Mouse (Mus musculus) urinary bladder, postnatal 14 days (tissue): ENCODE data around the gene Nlrp6.
A peak's percentile ranks its signal among the peaks of the same experiment; 100 is the strongest.

Source experiments
- DNase-seq: peaks from one replicate; pipeline ENCODE4 v3.0.0; 2021; ENCODE audit warnings: low spot score

The Nlrp6 gene

DNA sequence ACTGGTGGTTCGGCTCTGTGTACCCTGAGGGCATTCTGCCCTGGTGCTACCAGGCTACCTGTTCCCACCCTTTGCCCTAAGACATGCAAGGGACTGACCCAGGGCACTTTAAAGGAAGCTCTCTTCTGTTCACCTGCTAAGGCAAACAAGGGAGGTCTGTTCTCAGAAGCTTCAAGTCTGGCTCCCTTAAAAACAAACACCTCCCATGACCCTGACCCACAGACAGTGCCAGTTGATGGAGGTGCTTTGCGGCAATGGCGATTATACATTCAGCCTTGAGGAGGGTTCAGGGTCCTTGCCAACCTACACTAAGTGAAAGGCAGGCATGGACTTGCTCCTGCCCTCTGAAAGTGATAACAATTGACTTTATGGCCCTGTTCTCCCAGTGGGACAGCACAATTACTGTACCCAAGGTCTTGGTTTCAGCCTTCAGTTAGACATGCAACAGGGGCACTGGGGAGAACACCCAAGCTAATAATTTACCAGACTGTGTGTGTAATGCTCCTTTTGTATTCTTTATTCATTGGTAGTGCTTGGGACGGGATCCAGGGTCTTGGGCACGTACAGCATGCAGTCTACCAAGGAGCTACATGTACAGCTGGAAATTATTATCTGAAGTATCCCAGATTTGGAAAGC lies 7.7 kb upstream of the Nlrp6 start:
- no peak for DNase-seq

DNA sequence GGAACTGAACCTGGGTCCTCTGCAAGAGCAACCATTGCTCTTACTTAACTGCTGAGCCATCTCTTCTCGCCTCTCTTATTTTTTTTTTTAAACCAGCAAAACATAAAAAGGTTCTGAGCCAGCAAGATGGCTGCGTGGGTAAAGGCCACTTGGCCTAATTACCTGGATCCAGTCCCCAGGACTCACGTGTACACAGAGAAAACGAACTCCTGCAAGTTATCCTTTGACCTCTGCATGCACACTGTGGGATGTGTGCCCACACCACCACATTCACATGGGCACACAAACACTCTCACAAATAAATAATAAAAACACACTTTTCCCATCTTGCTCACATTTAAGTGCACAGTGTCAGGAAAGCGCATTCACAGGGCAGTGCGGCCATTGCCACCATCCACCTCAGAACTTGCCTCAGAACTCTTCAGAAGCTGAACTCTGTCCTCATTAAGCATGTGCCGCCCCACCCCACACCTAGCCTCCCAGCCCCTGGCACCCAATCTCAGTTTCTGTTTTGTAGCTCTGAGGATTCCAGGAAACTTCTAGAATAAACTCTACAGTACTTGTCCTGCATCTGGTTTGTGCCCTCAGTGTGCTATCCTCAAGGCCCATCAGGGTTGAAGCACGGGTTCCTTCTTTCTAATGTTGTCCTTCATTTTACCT lies 6.5 kb upstream of the Nlrp6 start:
- DNase-seq = no peak

DNA sequence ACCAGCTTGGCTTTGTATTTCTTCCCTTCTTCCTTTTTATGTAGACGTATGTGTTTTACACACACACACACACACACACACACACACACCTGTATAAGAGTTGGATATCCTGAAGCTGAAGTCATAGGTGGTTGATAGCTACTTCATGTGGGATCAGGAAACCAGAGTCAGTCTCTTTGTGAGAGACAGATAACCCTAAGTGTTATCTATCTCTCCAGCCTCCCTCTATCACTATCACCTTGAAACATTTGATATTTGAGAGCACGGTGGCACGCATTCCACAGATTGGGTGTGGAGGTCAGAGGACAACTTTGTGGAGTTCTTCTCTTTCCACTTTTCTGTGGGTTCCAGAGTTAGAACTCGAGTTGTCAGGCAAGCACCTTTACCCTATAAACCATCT lies 791 bp upstream of the Nlrp6 start:
- DNase-seq = no peak

DNA sequence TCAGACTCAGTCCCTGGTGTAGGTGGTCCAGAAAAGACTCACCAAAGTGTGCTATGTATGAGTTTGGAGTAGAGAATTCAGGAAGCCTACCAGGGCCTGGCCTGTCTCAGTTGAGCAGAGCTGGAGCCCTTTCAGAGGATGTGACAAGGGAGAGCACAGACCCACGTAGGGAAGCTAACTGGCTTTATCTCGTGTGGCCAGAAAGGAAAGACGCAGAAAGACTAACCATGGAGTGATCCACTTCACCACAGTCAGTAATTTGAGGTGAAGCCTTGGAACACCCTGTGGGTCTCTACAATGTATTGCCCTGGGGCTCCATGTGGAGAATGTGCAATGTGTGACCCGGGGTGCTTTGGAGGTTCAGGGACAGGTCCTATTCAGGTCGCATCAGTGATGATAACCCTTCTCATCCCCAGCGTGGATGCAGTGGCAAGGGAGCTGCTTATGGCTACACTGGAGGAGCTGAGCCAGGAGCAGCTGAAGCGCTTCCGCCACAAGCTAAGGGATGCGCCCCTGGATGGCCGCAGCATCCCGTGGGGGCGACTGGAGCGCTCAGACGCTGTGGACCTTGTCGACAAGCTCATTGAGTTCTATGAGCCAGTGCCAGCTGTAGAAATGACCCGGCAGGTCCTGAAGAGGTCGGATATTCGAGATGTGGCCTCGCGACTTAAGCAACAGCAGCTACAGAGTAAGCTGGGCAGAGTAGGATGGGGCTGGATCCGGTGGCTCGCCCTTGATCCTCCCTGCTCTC lies 698 bp downstream of the Nlrp6 start:
- DNase-seq = no peak

DNA sequence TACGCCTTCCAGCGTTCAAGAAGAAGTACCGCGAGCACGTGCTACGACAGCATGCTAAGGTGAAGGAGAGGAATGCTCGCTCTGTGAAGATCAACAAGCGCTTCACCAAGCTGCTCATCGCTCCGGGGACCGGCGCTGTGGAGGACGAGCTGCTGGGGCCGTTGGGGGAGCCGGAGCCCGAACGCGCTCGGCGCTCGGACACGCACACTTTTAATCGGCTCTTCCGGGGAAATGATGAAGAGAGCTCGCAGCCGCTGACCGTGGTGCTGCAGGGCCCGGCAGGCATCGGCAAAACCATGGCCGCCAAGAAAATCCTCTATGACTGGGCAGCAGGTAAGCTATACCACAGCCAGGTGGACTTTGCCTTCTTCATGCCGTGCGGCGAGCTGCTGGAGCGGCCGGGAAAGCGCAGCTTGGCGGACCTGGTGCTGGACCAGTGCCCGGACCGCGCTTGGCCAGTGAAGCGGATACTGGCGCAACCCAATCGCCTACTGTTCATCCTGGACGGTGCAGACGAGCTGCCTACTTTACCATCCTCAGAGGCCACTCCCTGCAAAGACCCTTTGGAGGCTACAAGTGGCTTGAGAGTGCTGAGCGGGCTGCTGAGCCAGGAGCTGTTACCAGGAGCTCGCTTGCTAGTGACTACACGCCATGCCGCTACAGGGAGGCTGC lies 1.8 kb downstream of the Nlrp6 start:
- peak; percentile 47 for DNase-seq

DNA sequence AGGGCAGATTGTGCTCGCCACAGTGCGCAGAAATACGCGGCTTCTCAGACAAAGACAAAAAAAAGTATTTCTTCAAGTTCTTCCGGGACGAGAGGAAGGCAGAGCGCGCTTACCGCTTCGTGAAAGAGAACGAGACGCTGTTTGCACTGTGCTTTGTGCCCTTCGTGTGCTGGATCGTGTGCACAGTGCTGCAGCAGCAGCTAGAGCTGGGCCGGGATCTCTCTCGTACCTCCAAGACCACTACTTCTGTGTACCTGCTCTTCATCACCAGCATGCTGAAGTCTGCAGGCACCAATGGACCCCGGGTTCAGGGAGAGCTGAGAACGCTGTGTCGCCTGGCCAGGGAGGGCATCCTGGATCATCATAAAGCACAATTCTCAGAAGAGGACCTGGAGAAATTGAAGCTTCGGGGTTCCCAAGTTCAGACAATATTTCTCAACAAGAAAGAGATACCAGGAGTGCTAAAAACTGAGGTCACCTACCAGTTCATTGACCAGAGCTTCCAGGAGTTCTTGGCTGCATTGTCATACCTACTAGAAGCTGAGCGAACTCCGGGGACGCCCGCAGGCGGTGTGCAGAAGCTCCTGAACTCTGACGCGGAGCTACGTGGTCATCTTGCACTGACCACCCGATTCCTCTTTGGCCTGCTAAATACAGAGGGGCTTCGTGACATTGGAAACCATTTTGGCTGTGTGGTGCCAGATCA lies 2.5 kb downstream of the Nlrp6 start:
- DNase-seq = no peak

GRCm38 (mm10) chr7:140927181-140927580 lies 6.5 kb downstream of the Nlrp6 start:
- DNase-seq = no peak

GRCm38 (mm10) chr7:140938436-140938835 lies 17.7 kb downstream of the Nlrp6 start:
- DNase-seq = no peak

DNA sequence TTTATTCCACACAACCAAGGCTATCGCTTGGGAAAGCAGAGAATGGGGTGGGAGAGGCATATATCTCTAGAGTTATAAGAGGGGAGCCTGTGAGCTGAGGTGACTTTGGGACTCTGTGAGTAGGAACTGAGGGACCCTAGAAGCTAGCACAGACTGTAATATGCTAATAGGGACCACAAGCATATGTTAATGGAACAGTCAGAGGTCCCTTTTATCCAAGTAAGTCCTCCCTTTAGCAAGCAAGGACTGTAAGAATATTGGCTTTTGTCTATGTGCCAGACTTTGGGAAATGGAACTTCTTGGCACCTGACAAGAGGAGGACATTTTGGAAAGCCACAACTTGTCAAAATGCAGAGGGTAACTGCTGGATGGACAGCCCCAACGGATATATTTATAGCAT lies 18.2 kb downstream of the Nlrp6 start:
- no peak for DNase-seq

DNA sequence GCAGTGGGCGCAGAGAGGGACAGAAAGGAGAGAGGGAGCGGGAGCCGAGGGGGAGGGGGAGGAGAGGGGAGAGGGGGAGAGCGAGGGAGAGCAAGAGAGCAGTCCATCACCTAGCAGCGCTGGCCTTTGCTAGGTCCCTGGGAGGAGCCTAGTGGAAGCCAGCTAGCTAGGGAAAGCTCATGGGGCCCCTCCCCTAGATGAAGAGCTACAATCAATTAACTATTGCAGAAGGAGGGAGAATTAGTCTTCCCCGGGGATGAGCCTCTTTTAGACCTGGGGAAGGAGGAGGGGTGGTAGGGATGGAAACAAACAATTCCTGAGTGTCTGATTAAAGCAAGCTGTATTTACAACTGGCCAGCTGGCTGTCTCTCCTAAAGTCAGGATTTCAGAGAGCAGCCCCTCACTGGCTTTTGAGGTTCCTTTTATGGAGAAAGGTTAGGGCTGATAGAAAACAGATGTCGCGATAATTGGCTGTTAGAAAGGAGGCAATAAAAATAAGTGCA lies 19.0 kb downstream of the Nlrp6 start:
- peak; percentile 58 for DNase-seq

- peak; percentile 89 for DNase-seq
Observed at GRCm38 (mm10) chr7:140941222-140942051, 20.7 kb downstream of the Nlrp6 start, which contains the start of gene Pgghg. TSS of gene Pgghg (plus strand) at chr7:140941391.

- no peak for DNase-seq
Observed at GRCm38 (mm10) chr7:140942341-140942740, 21.6 kb downstream of the Nlrp6 start.

DNA sequence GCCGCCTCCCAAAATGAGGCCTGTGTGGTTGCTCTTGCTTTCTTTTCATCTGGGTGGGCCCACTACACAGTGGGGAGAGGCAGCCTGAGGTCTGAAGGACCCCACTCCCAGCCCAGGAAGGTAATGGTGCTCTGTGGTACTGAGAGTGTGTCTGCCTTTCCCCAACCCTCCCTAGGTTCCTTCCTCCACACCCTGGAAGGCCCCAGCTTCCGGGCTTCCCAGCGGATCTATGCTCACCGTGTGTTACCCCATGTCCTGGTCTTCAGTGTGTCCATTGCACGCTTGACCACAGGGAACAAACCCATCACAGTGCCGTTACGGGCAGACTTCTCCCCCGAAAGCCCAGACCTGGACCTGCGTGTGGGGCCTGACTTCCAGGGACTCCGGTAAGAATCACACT lies 22.1 kb downstream of the Nlrp6 start:
- DNase-seq = no peak

DNA sequence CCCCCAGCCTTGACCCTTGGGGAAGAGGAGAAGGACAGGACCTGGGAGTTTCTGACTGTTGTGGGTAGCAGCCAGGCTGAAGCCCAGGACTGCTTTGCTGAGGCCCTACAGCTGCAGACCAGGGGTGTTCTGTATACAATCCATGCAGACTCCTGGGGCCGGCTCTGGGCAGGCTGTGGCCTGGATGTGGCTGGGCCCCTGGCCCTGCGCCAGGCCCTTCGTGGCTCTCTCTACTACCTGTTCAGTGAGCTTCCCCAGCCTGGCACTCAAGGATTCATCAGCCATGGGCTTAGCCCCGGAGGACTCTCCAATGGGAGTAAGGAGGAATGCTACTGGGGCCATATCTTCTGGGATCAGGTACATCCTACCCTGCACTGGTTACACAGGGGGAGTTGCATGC lies 22.7 kb downstream of the Nlrp6 start:
- no peak for DNase-seq

- DNase-seq = no peak
Observed at GRCm38 (mm10) chr7:140944236-140944635, 23.5 kb downstream of the Nlrp6 start.

DNA sequence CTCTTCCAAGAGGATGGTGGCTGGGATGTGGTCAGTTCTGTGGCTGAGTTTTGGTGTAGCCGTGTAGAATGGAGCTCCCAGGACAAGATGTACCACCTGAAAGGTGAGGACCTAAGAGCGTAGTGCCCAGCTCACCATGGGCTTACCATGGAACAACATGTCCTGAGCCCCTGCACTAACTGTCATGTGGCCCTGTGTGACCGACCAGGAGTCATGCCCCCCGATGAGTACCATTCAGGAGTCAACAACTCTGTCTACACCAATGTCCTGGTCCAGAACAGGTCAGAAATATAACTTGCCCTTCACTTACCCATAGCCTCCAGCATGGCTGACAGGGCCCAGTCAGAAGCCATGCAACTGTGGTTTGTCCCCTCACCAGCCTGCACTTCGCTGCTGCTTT lies 24.5 kb downstream of the Nlrp6 start:
- DNase-seq = no peak

GRCm38 (mm10) chr7:140946311-140946710 lies 25.6 kb downstream of the Nlrp6 start:
- DNase-seq = no peak

DNA sequence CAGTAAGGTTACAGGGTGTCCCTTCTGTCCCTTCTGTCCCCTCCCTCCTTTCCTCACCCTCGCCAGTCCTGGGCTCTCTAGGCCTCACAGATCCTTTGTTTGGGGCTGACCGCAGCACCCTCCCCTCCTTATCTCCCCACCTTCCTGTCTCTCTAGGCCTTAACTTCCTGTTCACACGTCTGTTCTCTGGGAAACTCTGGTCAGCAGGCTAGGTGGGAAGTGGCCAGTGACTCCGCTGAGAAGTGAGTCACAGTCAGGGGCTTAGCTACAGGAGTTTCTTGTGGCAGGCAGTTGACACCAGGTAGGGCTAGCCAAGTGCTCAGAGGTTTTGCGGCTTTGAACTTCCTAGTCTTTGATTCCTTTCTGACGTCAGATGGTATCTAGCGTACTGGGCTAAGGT lies 26.3 kb downstream of the Nlrp6 start:
- no peak for DNase-seq

- no peak for DNase-seq
Observed at GRCm38 (mm10) chr7:140948161-140948560, 27.5 kb downstream of the Nlrp6 start.

- DNase-seq = no peak
Observed at GRCm38 (mm10) chr7:140949255-140949654, 28.6 kb downstream of the Nlrp6 start.
